Mouse (Mus musculus): ENCODE data around the gene Lrfn3.

Gene Lrfn3

DNA sequence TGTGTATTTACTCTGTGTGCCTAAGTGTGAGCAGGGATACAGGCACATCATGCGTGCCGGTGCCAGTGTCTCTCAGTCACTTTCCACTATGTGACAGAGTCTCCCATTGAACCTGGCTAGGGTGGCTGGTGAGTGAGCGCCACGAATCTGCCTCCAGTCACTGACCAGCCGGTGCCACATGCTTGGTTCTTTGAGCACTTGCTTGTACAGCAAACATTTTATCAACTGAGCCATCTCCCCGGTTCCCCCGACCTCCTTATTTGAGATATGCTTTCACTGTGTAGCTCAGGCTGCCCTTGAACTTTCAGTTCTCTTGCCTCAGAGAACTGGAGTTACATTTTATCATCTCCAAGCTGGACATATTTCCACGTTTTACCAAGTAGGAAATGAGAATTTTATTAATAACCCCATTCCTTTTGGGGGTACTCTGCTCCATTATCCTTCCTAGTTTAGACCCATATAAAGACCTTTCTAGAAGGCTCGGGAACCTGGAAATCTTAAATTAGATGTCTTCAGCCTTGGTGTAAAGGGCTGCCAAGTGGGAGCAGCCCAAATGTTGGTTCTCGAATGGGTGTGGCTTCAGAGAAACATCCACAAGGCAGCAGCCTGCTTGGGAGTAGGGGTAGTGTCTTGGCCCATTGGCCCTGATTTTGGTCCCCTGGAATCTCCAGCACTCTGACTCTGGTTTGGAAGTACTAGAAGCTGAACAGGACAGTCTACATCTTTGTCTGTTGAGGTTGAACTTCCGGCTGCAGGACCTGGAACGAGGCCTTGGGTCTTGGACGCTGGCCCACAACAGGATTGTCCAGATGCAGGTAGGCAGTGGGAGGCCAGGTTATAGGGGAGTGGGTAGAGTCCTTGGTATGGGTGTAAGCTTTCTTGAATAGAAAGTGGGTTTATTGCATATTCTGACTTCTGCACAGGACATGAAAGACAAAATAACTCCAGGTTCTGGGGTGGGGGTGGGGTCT is 46.7 kb downstream of the Lrfn3 start:
- DNase-seq (ENCODE audit: extremely low read depth, insufficient read length, low spot score): no peak

GRCm38 (mm10) chr7:30314721-30315155 is 47.8 kb downstream of the Lrfn3 start, which contains the start of gene Syne4:
Gene Syne4 (plus strand): TSS chr7:30314807.
- no peak for DNase-seq (ENCODE audit: extremely low read depth, insufficient read length, low spot score)

- no peak for DNase-seq (ENCODE audit: extremely low read depth, insufficient read length, low spot score)
Measured at GRCm38 (mm10) chr7:30313666-30314320, 48.8 kb downstream of the Lrfn3 start.

- no peak for DNase-seq (ENCODE audit: extremely low read depth, insufficient read length, low spot score)
Measured at GRCm38 (mm10) chr7:30310136-30310535, 52.4 kb downstream of the Lrfn3 start.

DNA sequence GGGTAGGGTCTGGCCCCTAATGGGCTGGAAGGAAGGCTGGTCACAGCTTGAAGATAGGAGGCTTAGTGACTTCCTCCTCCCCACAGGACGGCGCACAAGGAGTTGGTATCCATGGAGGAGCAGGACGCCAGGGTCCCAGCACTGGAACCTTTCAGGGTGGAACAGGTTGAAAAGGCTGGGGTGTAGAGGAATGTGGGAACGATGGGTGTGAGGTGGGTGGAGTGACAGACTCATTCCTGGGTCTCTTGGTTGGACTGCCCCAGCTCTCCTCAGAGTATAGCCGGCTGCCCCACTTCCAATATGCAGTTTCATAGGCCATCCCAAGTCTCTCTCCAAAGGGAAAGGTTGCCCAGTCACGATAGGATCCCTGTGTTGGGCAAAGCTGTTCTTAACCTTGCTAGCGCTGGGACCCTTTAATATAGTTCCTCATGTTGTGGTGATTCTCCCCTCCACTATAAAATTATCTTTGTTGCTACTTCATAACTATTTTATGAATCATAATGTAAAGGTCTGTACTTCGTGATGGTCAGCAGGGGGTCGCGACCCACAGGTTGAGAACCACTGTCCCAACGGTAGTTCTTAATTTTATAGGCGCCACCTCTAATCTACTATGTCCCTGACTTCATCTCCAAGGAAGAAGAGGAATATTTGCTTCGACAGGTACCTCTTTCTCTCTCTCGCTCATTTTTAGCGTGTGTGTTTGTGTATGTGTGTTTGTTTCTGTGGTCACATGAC is 53.0 kb downstream of the Lrfn3 start:
- DNase-seq (ENCODE audit: extremely low read depth, insufficient read length, low spot score): no peak

DNA sequence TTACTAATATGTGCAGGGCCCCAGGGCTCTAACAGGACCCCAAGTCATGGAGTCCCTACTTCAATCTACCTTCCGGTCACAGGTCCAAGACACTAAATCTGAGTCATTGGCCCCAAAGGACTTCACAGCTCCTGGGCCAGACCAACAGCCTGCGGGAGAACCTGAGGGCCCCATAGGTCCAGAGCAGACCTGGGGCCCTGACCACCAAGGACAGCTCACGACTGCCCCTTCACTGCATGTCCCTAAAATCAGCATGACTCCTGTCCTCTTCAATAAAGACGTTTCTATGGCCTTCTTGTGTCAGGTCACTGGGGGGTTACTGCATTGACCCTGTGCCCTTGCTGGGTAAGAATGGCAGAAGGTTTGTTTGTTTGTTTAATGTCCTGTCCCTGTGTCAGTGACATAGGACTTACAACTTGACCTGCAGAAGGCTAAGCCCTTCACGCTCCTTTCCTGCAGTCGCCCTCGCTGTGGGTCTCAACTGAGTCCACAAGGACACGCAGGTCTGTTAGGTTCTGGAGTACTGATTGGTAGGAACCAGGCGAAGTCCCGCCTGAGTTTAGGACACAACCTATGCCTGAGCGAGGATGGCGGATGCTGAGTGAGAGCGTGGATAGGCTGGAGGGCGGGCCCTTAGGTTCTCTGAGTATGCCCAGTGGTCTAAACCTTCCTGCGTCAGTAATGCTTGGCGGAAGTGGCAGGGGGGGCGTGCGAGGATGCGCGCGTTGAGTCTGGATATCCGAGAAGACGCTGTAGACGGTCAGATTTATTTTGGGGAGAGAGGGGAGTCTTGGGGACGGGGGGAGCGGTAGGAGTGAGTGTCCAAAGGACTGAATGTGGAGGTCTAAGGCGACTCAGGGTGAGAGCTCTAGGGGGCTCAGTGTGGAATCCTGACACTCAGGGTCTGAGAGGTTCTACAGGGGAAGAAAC is 54.2 kb downstream of the Lrfn3 start, which contains the start of gene Alkbh6:
TSS of gene Alkbh6 (plus strand) at position 642 of the 930 bp plus-strand sequence.
- peak; percentile 86 for DNase-seq (ENCODE audit: extremely low read depth, insufficient read length, low spot score)

DNA sequence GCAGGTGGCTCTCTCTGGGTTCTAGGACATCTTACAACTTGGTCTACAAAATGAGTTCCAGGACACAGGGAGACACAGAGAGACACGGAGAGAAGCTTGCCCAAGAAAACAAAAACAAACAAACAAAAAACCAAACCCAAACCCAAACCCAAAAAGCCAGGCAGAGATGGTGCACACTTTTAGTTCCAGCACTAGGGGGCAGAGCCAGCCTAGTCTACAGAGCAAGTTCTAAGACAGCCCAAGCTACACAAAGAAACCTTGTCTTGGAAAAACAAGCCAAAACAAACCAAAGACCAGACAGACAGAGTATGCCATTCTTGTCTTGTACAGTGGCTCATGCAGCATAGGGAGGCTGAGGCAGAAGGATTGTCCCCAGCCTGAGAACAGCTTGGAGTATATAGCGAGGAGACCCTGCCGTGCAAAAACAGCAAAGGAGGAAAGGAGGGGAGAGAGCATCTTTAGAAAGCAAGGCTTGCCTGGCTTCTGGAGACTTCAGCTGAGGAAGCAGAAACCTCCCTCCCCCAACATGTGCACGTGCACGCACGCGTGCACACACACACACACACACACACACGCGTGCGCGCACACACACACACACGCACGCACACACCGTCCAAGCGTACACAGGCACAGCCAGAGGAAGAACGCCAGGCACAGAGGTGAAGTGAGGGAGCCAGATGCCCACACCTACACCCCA is 56.3 kb downstream of the Lrfn3 start:
- no peak for DNase-seq (ENCODE audit: extremely low read depth, insufficient read length, low spot score)
